Mouse (Mus musculus): Measurements from ENCODE around the gene Kcnh6. TPM values are rescaled to one million over a fixed set of nuclear protein-coding genes. Genes with fewer than 3 reads are reported as not detected.

Gene Kcnh6
- polyA plus RNA-seq, 1 experiment from 2014 or later = 2.7 TPM

- Histone ChIP-seq H3K4me2 (ENCODE audit: low read length) (no peak overlapping the region), H3K9ac (ENCODE audit: low read depth, low read length) (no peak overlapping the region), H3K9me3 (ENCODE audit: control insufficient read depth, low read length) (no peaks in the 10 kb centered on the region), H3K4me3 (ENCODE audit: low read length) (no peak overlapping the region), H3K27ac (ENCODE audit: low read depth, low read length) (no peak overlapping the region), H3K4me1 (ENCODE audit: control insufficient read depth, insufficient read depth, low read depth, low read length) (no peaks in the 10 kb centered on the region), H3K36me3 (ENCODE audit: control insufficient read depth, insufficient read depth, low read length) (no peaks in the 10 kb centered on the region), H3K27me3 (replicated peaks; ENCODE audit: control insufficient read depth, insufficient read depth, low read length) (no peaks in the 10 kb centered on the region)
- 81% methylated on average over 3 of the region's 3 CpGs for WGBS
- no peak for ATAC-seq
Observed at GRCm38 (mm10) chr11:105975050-105975449, 32.9 kb upstream of the Kcnh6 start.

DNA sequence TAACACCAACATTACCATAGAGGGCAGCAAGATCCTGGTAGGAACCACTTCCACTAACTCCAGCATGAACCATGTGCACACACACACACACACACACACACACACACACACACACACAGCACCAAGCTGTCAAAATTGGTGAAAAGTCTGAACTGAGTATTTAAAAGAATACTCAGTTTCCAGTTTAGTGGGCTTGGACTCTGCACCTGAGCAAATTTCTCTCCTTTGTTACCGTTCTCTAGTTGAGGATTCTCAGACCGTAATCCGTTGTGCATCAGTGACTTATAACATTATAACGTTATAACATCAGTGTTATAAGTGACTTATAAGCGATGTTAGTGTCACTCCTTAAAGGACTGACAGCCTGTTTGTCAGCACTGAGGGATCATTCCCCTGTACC, 32.3 kb upstream of the Kcnh6 start:
- Histone ChIP-seq H3K27ac (ENCODE audit: low read depth, low read length) (no peak overlapping the region), H3K9me3 (ENCODE audit: control insufficient read depth, low read length) (no peaks in the 10 kb centered on the region), H3K27me3 (replicated peaks; ENCODE audit: control insufficient read depth, insufficient read depth, low read length) (no peaks in the 10 kb centered on the region), H3K9ac (ENCODE audit: low read depth, low read length) (no peak overlapping the region), H3K4me3 (ENCODE audit: low read length) (no peak overlapping the region), H3K36me3 (ENCODE audit: control insufficient read depth, insufficient read depth, low read length) (no peaks in the 10 kb centered on the region), H3K4me2 (ENCODE audit: low read length) (no peak overlapping the region), H3K4me1 (ENCODE audit: control insufficient read depth, insufficient read depth, low read depth, low read length) (no peaks in the 10 kb centered on the region)
- no peak for ATAC-seq
- 88% methylated on average over 5 of the region's 5 CpGs for WGBS

DNA sequence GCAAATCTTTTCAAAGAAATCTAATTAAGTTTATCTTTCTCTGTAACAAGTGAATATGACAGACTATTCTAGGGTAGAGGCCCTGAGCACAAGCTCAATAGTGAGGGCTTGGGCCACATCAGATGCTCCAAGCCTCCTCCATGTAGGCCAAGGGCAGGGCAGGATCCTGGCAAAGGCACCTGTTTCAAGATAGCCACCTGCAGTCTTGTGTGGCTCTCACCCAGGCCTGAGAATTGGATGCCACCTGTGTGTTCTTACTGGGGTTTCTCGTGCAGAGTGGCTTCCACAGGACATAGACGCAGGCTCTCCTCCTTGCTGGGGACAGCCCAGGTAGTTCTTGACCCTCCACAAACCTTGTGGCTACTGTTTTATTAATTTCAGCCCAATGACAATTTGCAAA, 29.7 kb upstream of the Kcnh6 start:
- 93% methylated on average over 2 of the region's 2 CpGs for WGBS
- Histone ChIP-seq H3K27me3 (replicated peaks; ENCODE audit: control insufficient read depth, insufficient read depth, low read length) (no peaks in the 10 kb centered on the region), H3K4me1 (ENCODE audit: control insufficient read depth, insufficient read depth, low read depth, low read length) (no peaks in the 10 kb centered on the region), H3K9me3 (ENCODE audit: control insufficient read depth, low read length) (no peaks in the 10 kb centered on the region), H3K4me2 (ENCODE audit: low read length) (no peak overlapping the region), H3K27ac (ENCODE audit: low read depth, low read length) (no peak overlapping the region), H3K9ac (ENCODE audit: low read depth, low read length) (no peak overlapping the region), H3K4me3 (ENCODE audit: low read length) (no peak overlapping the region), H3K36me3 (ENCODE audit: control insufficient read depth, insufficient read depth, low read length) (no peaks in the 10 kb centered on the region)
- ATAC-seq = no peak

- Histone ChIP-seq H3K4me1 (ENCODE audit: control insufficient read depth, insufficient read depth, low read depth, low read length) (no peaks in the 10 kb centered on the region), H3K4me2 (ENCODE audit: low read length) (no peak overlapping the region), H3K4me3 (ENCODE audit: low read length) (no peak overlapping the region), H3K36me3 (ENCODE audit: control insufficient read depth, insufficient read depth, low read length) (no peaks in the 10 kb centered on the region), H3K27me3 (replicated peaks; ENCODE audit: control insufficient read depth, insufficient read depth, low read length) (no peaks in the 10 kb centered on the region), H3K9me3 (ENCODE audit: control insufficient read depth, low read length) (no peaks in the 10 kb centered on the region), H3K9ac (ENCODE audit: low read depth, low read length) (no peak overlapping the region), H3K27ac (ENCODE audit: low read depth, low read length) (no peak overlapping the region)
- ATAC-seq = no peak
- WGBS = 73% methylated on average over 5 of the region's 5 CpGs
Observed at GRCm38 (mm10) chr11:105978634-105979033, 29.3 kb upstream of the Kcnh6 start.

- H3K27ac ChIP-seq (ENCODE audit: low read depth, low read length) = no peak overlapping the region
- WGBS = 63% methylated on average over 4 of the region's 4 CpGs
Observed at GRCm38 (mm10) chr11:105984452-105984851, 23.5 kb upstream of the Kcnh6 start.

GRCm38 (mm10) chr11:105987446-105987845, 20.5 kb upstream of the Kcnh6 start:
- H3K4me3 ChIP-seq (ENCODE audit: low read length) = no peak overlapping the region
- WGBS = 74% methylated on average over 6 of the region's 6 CpGs

More at GRCm38 (mm10) chr11:105984452-105984851, 23.5 kb upstream of the Kcnh6 start:
- Histone ChIP-seq H3K4me3 (ENCODE audit: low read length) (no peak overlapping the region), H3K9ac (ENCODE audit: low read depth, low read length) (no peak overlapping the region), H3K4me1 (ENCODE audit: control insufficient read depth, insufficient read depth, low read depth, low read length) (no peaks in the 10 kb centered on the region), H3K36me3 (ENCODE audit: control insufficient read depth, insufficient read depth, low read length) (no peaks in the 10 kb centered on the region), H3K9me3 (ENCODE audit: control insufficient read depth, low read length) (no peaks in the 10 kb centered on the region), H3K27me3 (replicated peaks; ENCODE audit: control insufficient read depth, insufficient read depth, low read length) (no peaks in the 10 kb centered on the region), H3K4me2 (ENCODE audit: low read length) (no peak overlapping the region)
- ATAC-seq = no peak

DNA sequence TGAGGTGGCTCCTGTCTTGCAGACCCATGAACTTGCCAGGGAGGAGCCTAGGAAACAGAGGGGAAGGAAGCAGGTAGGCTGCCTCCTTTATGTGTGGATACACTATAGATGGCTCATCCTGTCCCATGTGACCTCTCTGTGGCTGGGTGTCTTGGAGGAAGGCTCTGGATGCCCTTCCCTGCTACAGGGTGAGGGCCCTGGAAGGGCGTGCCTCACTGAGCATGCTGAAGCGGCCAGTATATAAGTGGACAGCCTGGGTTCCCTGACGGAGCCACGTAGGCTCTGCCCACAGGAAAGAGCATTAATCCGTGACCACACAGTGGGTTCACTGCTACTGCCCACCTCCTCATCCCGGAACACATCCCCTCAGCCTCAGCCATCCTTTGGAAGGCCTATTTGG, 18.5 kb upstream of the Kcnh6 start:
- no peak overlapping the region for H3K27ac ChIP-seq (ENCODE audit: low read depth, low read length)
- no peak for ATAC-seq
- no peaks in the 10 kb centered on the region for H3K27me3 ChIP-seq (replicated peaks; ENCODE audit: control insufficient read depth, insufficient read depth, low read length)
- no peaks in the 10 kb centered on the region for H3K9me3 ChIP-seq (ENCODE audit: control insufficient read depth, low read length)
- no peak overlapping the region for H3K4me2 ChIP-seq (ENCODE audit: low read length)
- no peaks in the 10 kb centered on the region for H3K4me1 ChIP-seq (ENCODE audit: control insufficient read depth, insufficient read depth, low read depth, low read length)
- no peak overlapping the region for H3K9ac ChIP-seq (ENCODE audit: low read depth, low read length)
- no peak overlapping the region for H3K4me3 ChIP-seq (ENCODE audit: low read length)
- 78% methylated on average over 6 of the region's 6 CpGs for WGBS
- H3K36me3 ChIP-seq (ENCODE audit: control insufficient read depth, insufficient read depth, low read length) = no peaks in the 10 kb centered on the region

More at GRCm38 (mm10) chr11:105987446-105987845, 20.5 kb upstream of the Kcnh6 start:
- Histone ChIP-seq H3K9me3 (ENCODE audit: control insufficient read depth, low read length) (no peaks in the 10 kb centered on the region), H3K27me3 (replicated peaks; ENCODE audit: control insufficient read depth, insufficient read depth, low read length) (no peaks in the 10 kb centered on the region), H3K27ac (ENCODE audit: low read depth, low read length) (no peak overlapping the region), H3K36me3 (ENCODE audit: control insufficient read depth, insufficient read depth, low read length) (no peaks in the 10 kb centered on the region), H3K4me1 (ENCODE audit: control insufficient read depth, insufficient read depth, low read depth, low read length) (no peaks in the 10 kb centered on the region), H3K4me2 (ENCODE audit: low read length) (no peak overlapping the region), H3K9ac (ENCODE audit: low read depth, low read length) (no peak overlapping the region)
- no peak for ATAC-seq

- WGBS = 63% methylated on average over 2 of the region's 2 CpGs
- no peaks in the 10 kb centered on the region for H3K4me1 ChIP-seq (ENCODE audit: control insufficient read depth, insufficient read depth, low read depth, low read length)
Observed at GRCm38 (mm10) chr11:105990231-105990630, 17.7 kb upstream of the Kcnh6 start.

GRCm38 (mm10) chr11:105994375-105994774, 13.5 kb upstream of the Kcnh6 start, which contains the start of gene Ace3:
Gene Ace3 (plus strand): TSS chr11:105994675.
- Histone ChIP-seq H3K4me3 (ENCODE audit: low read length) (no peak within 1 kb of the TSS), H3K27ac (ENCODE audit: low read depth, low read length) (no peak within 1 kb of the TSS), H3K4me2 (ENCODE audit: low read length) (no peak within 1 kb of the TSS), H3K4me1 (ENCODE audit: control insufficient read depth, insufficient read depth, low read depth, low read length) (no peaks in the 10 kb centered on the region), H3K9ac (ENCODE audit: low read depth, low read length) (no peak within 1 kb of the TSS), H3K27me3 (replicated peaks; ENCODE audit: control insufficient read depth, insufficient read depth, low read length) (no peaks in the 10 kb centered on the region), H3K9me3 (ENCODE audit: control insufficient read depth, low read length) (no peaks in the 10 kb centered on the region), H3K36me3 (ENCODE audit: control insufficient read depth, insufficient read depth, low read length) (no peaks in the 10 kb centered on the region)
- 92% methylated on average over 3 of the region's 3 CpGs for WGBS
- no peak for ATAC-seq

More at GRCm38 (mm10) chr11:105990231-105990630, 17.7 kb upstream of the Kcnh6 start:
- Histone ChIP-seq H3K27me3 (replicated peaks; ENCODE audit: control insufficient read depth, insufficient read depth, low read length) (no peaks in the 10 kb centered on the region), H3K36me3 (ENCODE audit: control insufficient read depth, insufficient read depth, low read length) (no peaks in the 10 kb centered on the region), H3K4me3 (ENCODE audit: low read length) (no peak overlapping the region), H3K9me3 (ENCODE audit: control insufficient read depth, low read length) (no peaks in the 10 kb centered on the region), H3K4me2 (ENCODE audit: low read length) (no peak overlapping the region), H3K27ac (ENCODE audit: low read depth, low read length) (no peak overlapping the region), H3K9ac (ENCODE audit: low read depth, low read length) (no peak overlapping the region)
- no peak for ATAC-seq

GRCm38 (mm10) chr11:106000062-106000461, 7.9 kb upstream of the Kcnh6 start:
- H3K4me1 ChIP-seq (ENCODE audit: control insufficient read depth, insufficient read depth, low read depth, low read length) = no peaks in the 10 kb centered on the region
- WGBS = 93% methylated on average over 6 of the region's 6 CpGs
- H3K27me3 ChIP-seq (replicated peaks; ENCODE audit: control insufficient read depth, insufficient read depth, low read length) = no peaks in the 10 kb centered on the region
- H3K9ac ChIP-seq (ENCODE audit: low read depth, low read length) = no peak overlapping the region
- H3K4me3 ChIP-seq (ENCODE audit: low read length) = no peak overlapping the region
- no peak overlapping the region for H3K27ac ChIP-seq (ENCODE audit: low read depth, low read length)
- H3K36me3 ChIP-seq (ENCODE audit: control insufficient read depth, insufficient read depth, low read length) = no peaks in the 10 kb centered on the region
- no peaks in the 10 kb centered on the region for H3K9me3 ChIP-seq (ENCODE audit: control insufficient read depth, low read length)
- ATAC-seq = no peak
- H3K4me2 ChIP-seq (ENCODE audit: low read length) = no peak overlapping the region

Data from hindbrain, embryonic 16.5 days (tissue).